In genomic region chr9:15169714-15170113, GRCm38 (mm10) we compare ENCODE assay signal across 11 mouse cellular contexts. TPM values are rescaled to one million over a fixed set of nuclear protein-coding genes. Genes with fewer than 3 reads are reported as not detected.
A peak's percentile ranks its signal among the peaks of the same experiment; 100 is the strongest.
DNase-seq lines count a peak whose midpoint lies in the region; ATAC-seq and TF ChIP-seq lines count a peak whose summit lies in the region.
"Had no signal": no experiment of that assay in that cellular context is flagged by ENCODE, and none has a peak within 500 bp of the region (broad histone marks: within the 10 kb centered on the region; RNA-seq: fewer than 3 reads in every experiment).

No protein-coding gene starts in this region.

- no peaks in the 10 kb centered on the region for H3K4me1 ChIP-seq in heart, postnatal 0 days (ENCODE audit: control insufficient read depth, insufficient read depth)
- H3K4me1 ChIP-seq: neural tube, embryonic 12.5 days had no signal

- H3K27ac ChIP-seq in layer of hippocampus, adult 2 months, result no peak overlapping the region
- H3K27ac ChIP-seq in heart, postnatal 0 days (ENCODE audit: low read depth), result no peak overlapping the region
- H3K27ac ChIP-seq: neural tube, embryonic 12.5 days had no signal

- WGBS in heart, postnatal 0 days, result 12% methylated on average over 1 of the region's 1 CpGs

- 0 out of 2 replicates have a peak, but pooled peaks have one; percentile 53 for ATAC-seq in heart, postnatal 0 days (ENCODE audit: insufficient read depth, low read depth)

- peak; percentile 73 for TF ChIP-seq CTCF in layer of hippocampus, adult 2 months (conservative IDR thresholded peaks at IDR 0.05)
- TF ChIP-seq CTCF in heart, postnatal 0 days (IDR thresholded peaks at IDR 0.05; ENCODE audit: low read depth), result peak; percentile 66

- H3K9ac ChIP-seq in heart, postnatal 0 days (replicated peaks; ENCODE audit: low read depth, low read length), result no peak overlapping the region
- H3K9ac ChIP-seq: neural tube, embryonic 12.5 days had no signal

- DNase-seq in adrenal gland, adult 2 months, result peak; percentile 12
- DNase-seq in adrenal gland, adult 8-10 months, result no peak
- peak; percentile 10 to 37 for DNase-seq in layer of hippocampus, adult 2 months (ENCODE audit: low spot score in 2 of 2)
- no peak for DNase-seq in layer of hippocampus, postnatal 25 days (ENCODE audit: extremely low spot score in 1 of 2, low spot score in 1 of 2)
- DNase-seq in NIH3T3 (ENCODE audit: low read depth), result peak; percentile 51
- peak; percentile 45 for DNase-seq in heart, postnatal 0 days (ENCODE audit: low spot score)
- DNase-seq in cerebellum, adult 8-10 months, result no peak
- DNase-seq in thymus, postnatal 14 days, result no peak
- DNase-seq: cerebellum, adult 2 months had no signal

- no peaks in the 10 kb centered on the region for H3K27me3 ChIP-seq in heart, postnatal 0 days (ENCODE audit: control insufficient read depth, insufficient read depth, low read length)
- H3K27me3 ChIP-seq: neural tube, embryonic 12.5 days had no signal

- H3K4me3 ChIP-seq in layer of hippocampus, adult 2 months, result no peak overlapping the region
- H3K4me3 ChIP-seq in heart, postnatal 0 days (ENCODE audit: low read depth, low read length), result no peak overlapping the region
- H3K4me3 ChIP-seq: neural tube, embryonic 12.5 days had no signal

- no peak overlapping the region for H3K4me2 ChIP-seq in heart, postnatal 0 days (ENCODE audit: low read depth, low read length)
- H3K4me2 ChIP-seq: neural tube, embryonic 12.5 days had no signal

- H3K9me3 ChIP-seq in heart, postnatal 0 days (replicated peaks; ENCODE audit: control insufficient read depth, low read length), result no peaks in the 10 kb centered on the region
- H3K9me3 ChIP-seq: neural tube, embryonic 12.5 days had no signal

- H3K36me3 ChIP-seq in heart, postnatal 0 days (replicated peaks; ENCODE audit: control insufficient read depth, insufficient read depth, low read length), result no peaks in the 10 kb centered on the region
- H3K36me3 ChIP-seq: neural tube, embryonic 12.5 days had no signal

- no peak for TF ChIP-seq EP300 in heart, postnatal 0 days (IDR thresholded peaks at IDR 0.05; ENCODE audit: low read depth)

RNA-seq across cellular contexts. Expression of gene Hephl1, which starts 57.8 kb away (rescaled TPM):
- 1 to 10 TPM in 1 of 2 experiments, under 1 TPM in 1; 0.38 to 5.0 TPM for total RNA-seq in adrenal gland, adult 2 months (2021)
- polyA plus RNA-seq in adrenal gland, adult 2 months (2012; rRNA removed), result 1.2 and 2.9 TPM in 2 replicates
- 1 to 10 TPM in 3 of 4 experiments, under 1 TPM in 1; 0.15 to 1.6 (median 1.2) TPM for total RNA-seq in adrenal gland, adult 8-10 months (2022)
- total RNA-seq in layer of hippocampus, adult 2 months (2021), result not detected
- not detected for total RNA-seq in layer of hippocampus, postnatal 25 days (2021)
- total RNA-seq in heart, postnatal 0 days (2014; rRNA removed; ENCODE audit: low replicate concordance), result not detected in 2 replicates
- 0.03 TPM in 1 of 2 replicates, not detected in the other for polyA plus RNA-seq in heart, postnatal 0 days (2015; fragmentation: Nextera tagmentation; extraction: Ambion mirVana)
- total RNA-seq: layer of hippocampus, postnatal 14 days had no signal
- polyA plus RNA-seq: cerebellum, adult 2 months; neural tube, embryonic 12.5 days had no signal

Comparison
In these comparisons a context has a peak if more than half of its experiments do, and no peak if none do; other contexts are left out.
1. DNase-seq: peak in adrenal gland, adult 2 months (single experiment), layer of hippocampus, adult 2 months (2 of 2), NIH3T3 (single experiment) and heart, postnatal 0 days (single experiment); none in adrenal gland, adult 8-10 months (single experiment), layer of hippocampus, postnatal 25 days (0 of 2), cerebellum, adult 8-10 months (single experiment) and thymus, postnatal 14 days (single experiment).